Mouse (Mus musculus) forebrain, embryonic 15.5 days (tissue): ENCODE measurements around the gene Sipa1. TPM values are rescaled to one million over a fixed set of nuclear protein-coding genes. Genes with fewer than 3 reads are reported as not detected.
A peak's percentile ranks its signal among the peaks of the same experiment; 100 is the strongest.

Experiments used
- ATAC-seq: fragments of 200-750 bp; cut with Nextera tagmentation; replicated peaks from 2 replicates; pipeline ENCODE4 v1.8.0; 2017; ENCODE audit warnings: mild to moderate bottlenecking, moderate TSS enrichment, moderate library complexity
- H3K27ac ChIP-seq: fragments of 300-500 bp; sonication (generic); replicated peaks from 2 replicates; pipeline ENCODE4 v1.5.1; 2015; ENCODE audit warnings: mild to moderate bottlenecking, inconsistent platforms
- H3K27me3 ChIP-seq: fragments of 300-500 bp; sonication (generic); 2 replicates; pipeline ENCODE4 v1.6.1; 2015; ENCODE audit warnings: inconsistent platforms
- H3K36me3 ChIP-seq: fragments of 300-500 bp; sonication (generic); 2 replicates; pipeline ENCODE4 v1.6.1; 2015; ENCODE audit warnings: mild to moderate bottlenecking, inconsistent platforms
- H3K4me1 ChIP-seq: fragments of 300-500 bp; sonication (generic); 2 replicates; pipeline ENCODE4 v1.6.1; 2015; ENCODE audit warnings: inconsistent platforms
- H3K4me2 ChIP-seq: fragments of 300-500 bp; sonication (generic); replicated peaks from 2 replicates; pipeline ENCODE4 v1.6.1; 2015; ENCODE audit warnings: mild to moderate bottlenecking, inconsistent platforms
- H3K4me3 ChIP-seq: fragments of 300-500 bp; sonication (generic); 2 replicates; pipeline ENCODE4 v1.5.1; 2015; ENCODE audit warnings: mild to moderate bottlenecking, inconsistent platforms
- H3K9ac ChIP-seq: fragments of 300-500 bp; sonication (generic); replicated peaks from 2 replicates; pipeline ENCODE4 v1.6.1; 2015; ENCODE audit warnings: mild to moderate bottlenecking, inconsistent platforms
- H3K9me3 ChIP-seq: fragments of 300-500 bp; sonication (generic); 2 replicates; pipeline ENCODE4 v1.6.1; 2016; ENCODE audit warnings: inconsistent platforms
- WGBS: fragments of 180-500 bp; shearing (Covaris S2); methylation state at CpG from one replicate; pipeline ENCODE4 v1.1.7; 2015; ENCODE audit warnings: mixed read lengths; 5-methylcytosine and 5-hydroxymethylcytosine counted together
- polyA plus RNA-seq: library from polyadenylated mRNA; unstranded; fragments of >200 nt; fragmentation: Nextera tagmentation; extraction: Ambion mirVana; gene quantifications from 2 replicates; pipeline ENCODE4 v1.2.1, GENCODE M21; 2015

The Sipa1 gene
- polyA plus RNA-seq: 14.1 and 15.5 TPM in 2 replicates

DNA sequence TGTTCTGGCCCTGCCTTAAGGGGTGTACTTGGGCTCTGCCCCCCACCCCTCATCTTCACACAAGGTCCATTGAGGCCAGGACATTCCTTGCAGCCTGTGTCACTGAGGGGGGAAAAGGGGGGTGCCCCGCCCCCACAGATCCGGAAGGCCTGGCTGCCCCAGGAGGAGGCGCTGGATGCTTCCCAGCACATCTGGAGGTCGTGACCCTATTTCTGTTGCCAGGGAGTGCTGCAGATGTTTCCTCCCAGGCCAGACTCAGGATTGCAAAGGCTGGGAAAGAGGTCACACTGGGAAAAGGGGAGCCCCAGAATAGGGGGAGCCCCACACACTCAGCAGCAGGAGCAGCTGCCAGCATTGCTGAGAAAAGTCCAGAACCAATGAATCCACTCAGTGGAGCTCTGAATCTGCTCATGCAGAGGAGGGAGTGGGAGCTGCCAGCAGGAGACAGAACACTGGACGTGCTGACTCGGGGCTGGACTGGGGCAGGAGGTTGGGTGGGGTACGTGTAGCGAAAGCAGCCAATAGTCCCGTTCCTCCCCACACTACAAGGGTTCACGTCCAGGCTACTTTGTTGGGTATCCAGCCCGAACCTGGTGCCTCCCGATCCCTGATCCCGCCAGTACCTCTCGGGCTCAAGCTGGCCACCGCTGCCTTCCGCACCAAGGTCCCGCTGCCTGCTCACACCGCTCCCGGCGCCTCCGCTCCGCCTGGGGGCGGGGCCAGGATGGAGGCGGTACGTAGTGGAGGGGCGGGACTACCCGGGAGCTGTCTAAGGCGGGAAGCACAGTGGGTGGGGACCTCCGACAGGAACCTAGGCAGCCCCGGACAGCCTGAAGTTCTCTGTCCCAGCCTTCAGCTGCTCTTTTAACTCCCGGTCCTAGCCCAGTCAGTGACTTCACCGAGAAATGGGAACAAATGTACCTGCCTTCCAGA lies at the start of gene Sipa1:
Gene Sipa1, minus strand, starts transcription at position 727 of the 933 bp plus-strand sequence.
- Histone ChIP-seq H3K4me2 (peak within 1 kb of the TSS; percentile 55), H3K4me1 (peaks cover 16% of the 10 kb centered on the region), H3K9ac (peak within 1 kb of the TSS; percentile 37), H3K27ac (peak within 1 kb of the TSS; percentile 39), H3K9me3 (no peaks in the 10 kb centered on the region), H3K4me3 (peak within 1 kb of the TSS; percentile 41), H3K27me3 (no peaks in the 10 kb centered on the region), H3K36me3 (peaks cover 30% of the 10 kb centered on the region)
- ATAC-seq: peak; percentile 80
- WGBS: 2% methylated on average over 32 of the region's 32 CpGs

DNA sequence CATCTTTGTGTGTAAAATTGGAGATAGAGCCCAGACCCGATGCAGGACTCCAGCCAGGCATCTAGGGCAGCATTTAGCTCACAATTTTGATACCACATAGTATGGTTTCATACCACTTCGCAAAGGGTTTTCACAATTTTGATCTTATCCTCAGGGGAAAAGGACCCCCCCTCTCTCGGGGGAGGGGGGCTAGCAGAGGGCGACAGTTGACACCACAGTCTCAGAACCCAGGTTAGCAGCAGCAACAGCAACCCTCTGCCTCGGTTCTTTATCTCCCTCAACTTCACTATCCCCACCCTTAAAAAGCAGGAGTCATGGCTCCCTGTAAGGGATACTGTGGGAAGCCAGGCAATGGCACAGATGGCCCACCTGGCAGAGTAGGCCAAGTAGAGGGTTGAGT lies 49.7 kb upstream of the Sipa1 start:
- Histone ChIP-seq H3K9me3 (no peaks in the 10 kb centered on the region), H3K9ac (peak overlapping the region; percentile 8; the same call in 1 of the 2 replicates), H3K27ac (no peak overlapping the region), H3K4me3 (no peak overlapping the region), H3K4me1 (peaks cover 19% of the 10 kb centered on the region), H3K36me3 (peaks cover 53% of the 10 kb centered on the region), H3K4me2 (no peak overlapping the region), H3K27me3 (no peaks in the 10 kb centered on the region)
- 82% methylated on average over 5 of the region's 5 CpGs for WGBS
- ATAC-seq: no peak

DNA sequence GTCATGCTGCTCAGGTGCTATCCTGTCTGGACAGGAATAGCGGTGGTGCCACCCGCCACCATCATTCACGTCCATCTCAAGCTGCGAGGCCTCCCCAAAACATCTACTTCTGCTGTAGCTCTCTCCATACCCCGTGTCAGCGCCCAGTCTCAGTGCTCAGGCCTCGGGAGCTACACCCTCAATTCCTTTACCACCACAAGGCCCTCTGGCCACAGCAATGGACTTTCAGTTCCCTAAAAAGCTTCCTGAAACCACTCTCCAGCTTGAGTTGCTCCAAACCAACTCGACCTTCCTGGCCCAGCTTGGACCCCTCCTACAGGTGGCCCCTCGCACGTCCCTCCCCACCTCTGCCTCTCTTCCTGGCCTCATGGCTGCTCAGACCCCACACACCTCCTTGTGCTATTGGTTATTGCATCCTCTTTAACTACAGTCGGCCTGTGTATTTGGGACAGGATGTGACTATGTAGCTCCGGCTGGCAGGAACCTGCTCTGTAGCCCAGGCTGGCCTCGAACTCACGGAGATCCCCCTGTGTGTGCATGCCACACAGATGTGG lies 48.5 kb upstream of the Sipa1 start:
- H3K9me3 ChIP-seq: no peaks in the 10 kb centered on the region
- H3K27ac ChIP-seq: no peak overlapping the region
- ATAC-seq: no peak
- no peak overlapping the region for H3K9ac ChIP-seq
- 95% methylated on average over 14 of the region's 14 CpGs for WGBS
- H3K27me3 ChIP-seq: no peaks in the 10 kb centered on the region
- H3K36me3 ChIP-seq: peaks cover 56% of the 10 kb centered on the region
- no peak overlapping the region for H3K4me2 ChIP-seq
- peaks cover 18% of the 10 kb centered on the region for H3K4me1 ChIP-seq
- no peak overlapping the region for H3K4me3 ChIP-seq

DNA sequence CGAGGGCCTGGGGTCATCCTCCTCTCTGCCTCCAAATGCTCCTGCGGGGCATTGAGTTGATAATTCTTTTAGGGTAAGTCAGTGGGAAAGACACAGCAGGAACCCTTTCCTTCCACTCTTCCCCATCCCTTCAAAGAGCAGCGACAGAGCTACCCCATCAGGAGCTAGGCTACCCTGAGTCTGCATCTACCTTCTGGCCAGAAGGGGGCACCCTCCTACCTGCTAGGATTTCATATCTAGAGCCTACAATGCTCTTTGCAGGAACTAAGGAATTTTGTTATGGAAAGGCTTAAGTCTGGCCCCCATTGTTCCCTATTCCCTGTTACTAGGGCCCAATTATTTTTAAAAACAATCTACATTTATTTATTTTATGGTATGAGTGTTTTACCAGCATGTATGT lies 47.7 kb upstream of the Sipa1 start:
- Histone ChIP-seq H3K27ac (no peak overlapping the region), H3K27me3 (no peaks in the 10 kb centered on the region), H3K4me2 (no peak overlapping the region), H3K36me3 (peaks cover 59% of the 10 kb centered on the region), H3K4me1 (peaks cover 10% of the 10 kb centered on the region), H3K4me3 (no peak overlapping the region), H3K9me3 (no peaks in the 10 kb centered on the region), H3K9ac (no peak overlapping the region)
- 5% methylated on average over 3 of the region's 3 CpGs for WGBS
- no peak for ATAC-seq

DNA sequence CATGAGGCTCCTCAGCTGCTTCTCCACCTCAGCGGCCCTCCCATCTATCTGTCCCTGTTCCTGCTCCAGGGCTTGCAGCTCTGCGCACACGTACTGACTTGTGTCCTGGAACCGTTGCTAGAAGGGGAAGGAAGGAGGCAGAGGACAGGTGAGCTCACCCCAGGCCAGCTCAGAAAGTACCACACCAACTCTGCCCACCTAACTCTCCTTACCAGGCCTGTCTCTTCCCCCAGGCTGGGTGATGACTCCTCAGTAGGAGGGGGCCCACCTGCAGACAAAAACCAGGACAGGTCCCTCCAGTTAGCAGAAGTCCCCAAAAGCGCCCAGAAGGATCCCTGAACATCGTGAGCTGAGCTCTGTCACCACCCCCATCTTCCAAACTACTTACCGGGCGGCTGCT lies 47.1 kb upstream of the Sipa1 start:
- no peak overlapping the region for H3K27ac ChIP-seq
- H3K9ac ChIP-seq: no peak overlapping the region
- peaks cover 59% of the 10 kb centered on the region for H3K36me3 ChIP-seq
- WGBS: 81% methylated on average over 8 of the region's 8 CpGs
- no peaks in the 10 kb centered on the region for H3K9me3 ChIP-seq
- peaks cover 7% of the 10 kb centered on the region; the same call in 1 of the 2 replicates for H3K4me1 ChIP-seq
- no peak for ATAC-seq
- no peaks in the 10 kb centered on the region for H3K27me3 ChIP-seq
- H3K4me2 ChIP-seq: no peak overlapping the region
- H3K4me3 ChIP-seq: no peak overlapping the region

DNA sequence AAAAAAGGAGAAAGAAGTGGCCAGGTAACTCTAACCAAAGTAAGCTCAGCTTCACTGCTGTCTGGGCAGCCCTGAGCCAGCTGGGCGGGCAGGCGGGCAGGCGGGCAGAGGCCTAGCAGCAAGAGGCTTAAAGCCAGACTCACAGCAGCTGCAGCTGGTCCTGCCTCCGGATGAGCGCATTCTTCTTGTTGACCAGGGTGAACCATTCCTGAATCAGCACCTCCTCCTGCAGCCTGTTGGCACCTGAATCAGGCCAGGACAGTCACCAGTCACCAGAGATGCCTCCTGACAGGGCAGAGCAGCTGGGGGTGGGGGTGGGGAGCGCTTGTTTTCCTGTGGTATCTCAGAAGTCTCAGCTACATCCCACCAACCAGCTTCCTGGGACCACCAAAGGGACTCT lies 46.6 kb upstream of the Sipa1 start:
- no peaks in the 10 kb centered on the region for H3K27me3 ChIP-seq
- H3K4me1 ChIP-seq: peaks cover 7% of the 10 kb centered on the region; the same call in 1 of the 2 replicates
- WGBS: 94% methylated on average over 6 of the region's 6 CpGs
- no peak overlapping the region for H3K4me2 ChIP-seq
- H3K36me3 ChIP-seq: peaks cover 59% of the 10 kb centered on the region
- H3K27ac ChIP-seq: no peak overlapping the region
- H3K4me3 ChIP-seq: no peak overlapping the region
- H3K9ac ChIP-seq: no peak overlapping the region
- ATAC-seq: no peak
- H3K9me3 ChIP-seq: no peaks in the 10 kb centered on the region

DNA sequence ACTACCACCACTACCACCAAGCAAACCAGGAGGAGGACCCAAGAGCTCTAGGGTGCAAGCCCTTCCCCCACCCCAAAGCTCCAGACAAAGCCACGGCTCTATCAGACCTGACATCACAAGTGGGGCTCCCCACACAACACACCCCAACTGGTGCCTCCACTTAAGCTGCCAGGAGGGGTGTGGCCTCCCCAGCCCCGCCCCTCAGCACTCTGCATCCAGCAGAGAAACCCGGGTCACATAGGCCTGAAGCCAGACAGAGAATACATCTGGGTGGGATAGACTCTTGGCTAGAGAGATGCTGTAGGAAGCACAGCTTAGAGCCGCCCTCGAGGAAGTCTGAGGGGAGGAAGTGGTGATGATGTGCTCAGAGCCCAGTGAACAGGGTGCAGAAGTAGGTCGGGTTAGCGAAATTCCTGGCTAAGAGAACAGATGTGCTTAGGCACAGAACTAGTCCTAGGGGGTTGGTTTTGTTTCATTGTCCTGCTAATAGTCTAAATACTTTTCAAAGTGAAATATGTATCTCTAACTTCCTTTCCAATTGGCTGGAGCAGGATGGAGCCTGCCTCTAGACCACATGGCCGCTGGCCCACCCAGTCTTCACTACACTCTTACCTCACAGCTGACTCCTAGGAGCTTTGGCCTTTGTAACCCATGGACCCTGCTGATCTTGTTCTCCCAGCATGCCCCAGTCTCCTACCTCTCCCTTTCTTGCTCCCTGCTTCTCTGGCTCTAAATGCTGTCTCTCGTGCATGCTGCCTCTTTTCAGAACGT lies 41.5 kb upstream of the Sipa1 start:
- Histone ChIP-seq H3K9me3 (no peaks in the 10 kb centered on the region), H3K4me3 (no peak overlapping the region), H3K9ac (no peak overlapping the region), H3K4me2 (no peak overlapping the region), H3K36me3 (peaks cover 62% of the 10 kb centered on the region), H3K4me1 (no peaks in the 10 kb centered on the region), H3K27me3 (no peaks in the 10 kb centered on the region), H3K27ac (no peak overlapping the region; the same call in 1 of the 2 replicates)
- 48% methylated on average over 10 of the region's 10 CpGs for WGBS
- ATAC-seq: no peak

DNA sequence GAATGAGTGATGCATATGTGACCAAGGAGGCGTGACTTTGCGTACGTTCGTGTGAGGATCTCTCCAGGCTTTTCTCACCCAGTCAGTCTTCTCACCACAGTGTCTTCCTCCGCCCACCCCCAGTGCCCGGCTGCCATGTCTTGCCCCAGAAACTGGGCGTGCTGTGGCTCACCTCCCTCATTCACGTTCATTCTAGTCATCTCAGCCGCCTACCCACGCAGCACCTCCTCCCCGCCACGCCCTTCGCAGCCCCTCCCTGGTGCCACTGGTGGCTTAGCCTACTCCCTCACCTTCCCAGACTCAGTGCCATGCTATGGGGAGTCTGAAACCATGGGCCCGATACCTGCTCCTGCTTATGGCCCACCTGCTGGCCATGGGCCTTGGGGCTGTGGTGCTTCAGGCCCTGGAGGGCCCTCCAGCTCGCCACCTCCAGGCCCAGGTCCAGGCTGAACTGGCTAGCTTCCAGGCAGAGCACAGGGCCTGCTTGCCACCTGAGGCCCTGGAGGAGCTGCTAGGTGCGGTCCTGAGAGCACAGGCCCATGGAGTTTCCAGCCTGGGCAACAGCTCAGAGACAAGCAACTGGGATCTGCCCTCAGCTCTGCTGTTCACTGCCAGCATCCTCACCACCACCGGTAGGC lies 40.8 kb upstream of the Sipa1 start, which contains the start of gene Kcnk7:
Gene Kcnk7, plus strand, starts transcription at position 205 of the 638 bp plus-strand sequence.
- Histone ChIP-seq H3K9me3 (no peaks in the 10 kb centered on the region), H3K4me2 (no peak within 1 kb of the TSS), H3K4me1 (no peaks in the 10 kb centered on the region), H3K27me3 (no peaks in the 10 kb centered on the region), H3K36me3 (peaks cover 65% of the 10 kb centered on the region), H3K4me3 (no peak within 1 kb of the TSS), H3K27ac (no peak within 1 kb of the TSS; the same call in 1 of the 2 replicates), H3K9ac (no peak within 1 kb of the TSS)
- 81% methylated on average over 17 of the region's 17 CpGs for WGBS
- ATAC-seq: no peak

DNA sequence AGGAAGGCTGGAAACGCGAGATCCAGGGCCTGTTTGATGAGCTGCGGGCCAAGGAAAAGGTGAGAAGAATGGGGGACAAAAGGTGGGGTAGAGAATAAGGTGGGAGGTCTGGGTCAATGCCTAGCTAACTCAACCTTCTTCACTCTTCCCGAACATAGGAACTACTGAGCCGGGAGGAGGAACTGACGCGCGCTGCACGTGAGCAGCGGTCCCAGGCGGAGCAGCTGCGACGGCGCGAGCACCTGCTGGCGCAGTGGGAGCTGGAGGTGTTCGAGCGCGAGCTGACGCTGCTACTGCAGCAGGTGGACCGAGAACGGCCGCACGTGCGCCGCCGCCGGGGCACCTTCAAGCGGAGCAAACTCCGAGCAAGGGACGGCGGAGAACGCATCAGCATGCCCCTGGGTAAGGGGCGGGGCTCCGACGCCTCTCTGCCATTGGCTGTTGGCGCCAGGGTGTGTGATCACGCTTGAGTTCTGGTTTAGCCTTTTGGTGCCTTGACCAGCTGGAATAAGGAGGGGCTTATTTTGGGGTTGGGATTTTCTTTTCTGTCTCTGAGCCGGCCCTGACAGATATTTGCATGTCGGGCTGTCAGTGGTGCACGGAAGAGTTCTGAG lies 32.4 kb upstream of the Sipa1 start:
- H3K9ac ChIP-seq: no peak overlapping the region; the same call in 1 of the 2 replicates
- H3K27ac ChIP-seq: 0 out of 2 replicates have a peak overlapping the region, but pooled peaks have one; percentile 6
- peak overlapping the region; percentile 38 for H3K4me3 ChIP-seq
- WGBS: 5% methylated on average over 41 of the region's 41 CpGs
- peak overlapping the region; percentile 50 for H3K4me2 ChIP-seq
- ATAC-seq: peak; percentile 62
- H3K27me3 ChIP-seq: no peaks in the 10 kb centered on the region
- peaks cover 26% of the 10 kb centered on the region for H3K4me1 ChIP-seq
- peaks cover 40% of the 10 kb centered on the region for H3K36me3 ChIP-seq
- no peaks in the 10 kb centered on the region for H3K9me3 ChIP-seq

DNA sequence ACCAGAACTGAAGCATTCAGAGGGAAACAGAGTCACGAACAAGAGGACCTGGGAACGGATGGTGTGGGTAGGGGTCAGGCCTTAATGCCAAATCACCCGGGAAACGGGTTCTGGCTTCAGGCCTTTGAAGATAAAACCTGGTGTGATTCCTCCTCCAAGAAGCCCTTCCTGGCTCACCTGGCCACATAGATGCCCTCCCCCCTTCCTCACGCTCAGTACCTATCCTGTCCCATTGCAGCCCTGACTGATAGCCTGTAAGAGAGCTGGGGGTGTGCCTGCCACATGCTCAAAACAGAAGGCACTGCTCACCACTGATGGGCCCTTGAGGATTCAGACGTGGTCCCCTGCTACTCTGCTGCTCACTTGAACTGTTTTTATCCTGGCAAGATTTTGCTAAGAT lies 30.3 kb upstream of the Sipa1 start:
- no peaks in the 10 kb centered on the region for H3K27me3 ChIP-seq
- no peak overlapping the region for H3K4me3 ChIP-seq
- H3K4me1 ChIP-seq: peaks cover 44% of the 10 kb centered on the region
- ATAC-seq: no peak
- no peak overlapping the region for H3K9ac ChIP-seq
- WGBS: 87% methylated on average over 6 of the region's 6 CpGs
- no peak overlapping the region for H3K27ac ChIP-seq
- peaks cover 21% of the 10 kb centered on the region for H3K36me3 ChIP-seq
- no peaks in the 10 kb centered on the region for H3K9me3 ChIP-seq
- H3K4me2 ChIP-seq: no peak overlapping the region

DNA sequence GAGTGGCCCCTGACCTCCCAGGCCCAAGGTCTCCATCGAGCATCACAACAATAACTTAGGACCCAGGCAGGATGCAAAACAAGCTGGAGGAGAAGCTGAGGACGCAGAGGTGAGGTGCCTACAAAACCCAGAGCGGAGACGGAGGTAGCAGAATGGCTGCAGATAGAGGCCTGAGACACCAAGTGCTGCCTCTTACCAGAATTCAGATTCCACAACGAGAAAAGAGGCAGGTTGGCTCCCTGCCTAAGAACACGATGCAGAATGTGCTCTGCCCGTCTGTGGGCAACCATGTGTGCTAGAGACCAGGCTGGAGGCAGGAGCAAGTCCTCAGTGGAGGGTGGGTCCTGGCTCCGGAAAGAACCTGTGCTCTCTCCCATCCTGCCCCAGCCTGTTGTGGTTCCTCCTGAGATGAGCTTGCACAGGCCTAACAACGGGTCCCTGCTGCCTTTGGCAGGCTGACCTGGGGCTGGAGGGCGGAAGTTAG lies 29.4 kb upstream of the Sipa1 start:
- WGBS: 84% methylated on average over 10 of the region's 10 CpGs
- no peak for ATAC-seq
- Histone ChIP-seq H3K36me3 (peaks cover 13% of the 10 kb centered on the region), H3K27ac (peak overlapping the region; percentile 21; the same call in 1 of the 2 replicates), H3K4me2 (no peak overlapping the region), H3K4me3 (no peak overlapping the region), H3K9me3 (no peaks in the 10 kb centered on the region), H3K4me1 (peaks cover 46% of the 10 kb centered on the region), H3K9ac (no peak overlapping the region), H3K27me3 (no peaks in the 10 kb centered on the region)
